Mouse (Mus musculus): ENCODE results near the gene Dctn3. TPM values are rescaled to one million over a fixed set of nuclear protein-coding genes. Genes with fewer than 3 reads are reported as not detected.

The Dctn3 gene
- total RNA-seq, 2 experiments from 2014 or later, result 39.6 to 44.8 TPM

DNA sequence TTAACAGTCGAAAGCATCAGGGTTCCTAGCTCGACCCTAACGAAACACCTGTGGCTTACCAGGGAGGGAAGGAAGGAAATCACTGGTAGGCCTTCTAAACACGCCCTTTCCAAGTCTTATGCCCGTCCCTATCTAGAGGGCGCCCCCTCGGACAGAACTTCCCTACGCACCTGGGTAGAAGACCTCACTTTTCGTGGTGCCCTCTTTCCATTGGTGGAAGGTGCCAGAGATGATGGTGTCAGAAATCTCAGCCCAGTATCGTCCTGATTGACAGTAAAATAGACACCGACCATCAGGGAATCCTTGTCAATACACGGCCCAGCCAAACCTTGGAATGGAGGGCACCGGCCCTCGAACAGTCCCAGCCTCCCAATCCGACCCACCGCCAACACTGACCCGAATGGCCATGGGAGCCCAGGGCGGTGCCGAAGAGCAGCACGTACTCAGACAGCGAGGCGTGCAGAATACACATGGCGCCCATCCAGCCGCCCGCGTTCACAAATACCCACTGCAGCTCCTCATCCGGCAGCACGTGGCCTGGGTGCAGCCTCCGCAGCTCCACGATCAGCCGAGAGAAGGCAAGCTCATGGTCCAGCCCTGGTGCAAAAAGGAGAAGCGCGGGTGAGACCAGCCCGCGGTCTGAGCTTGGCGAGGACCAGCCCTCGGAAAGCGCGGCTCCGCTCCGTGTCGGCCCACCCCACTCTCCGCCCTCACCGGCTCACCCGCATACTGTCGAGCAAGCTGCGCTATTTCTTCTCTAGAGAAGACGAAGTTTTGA is 17.6 kb upstream of the Dctn3 start:
- DNase-seq, result peak; percentile 64
- intact Hi-C loops (cut with DNase I; ENCODE audit: low total_unique reads), result no loop called here

DNA sequence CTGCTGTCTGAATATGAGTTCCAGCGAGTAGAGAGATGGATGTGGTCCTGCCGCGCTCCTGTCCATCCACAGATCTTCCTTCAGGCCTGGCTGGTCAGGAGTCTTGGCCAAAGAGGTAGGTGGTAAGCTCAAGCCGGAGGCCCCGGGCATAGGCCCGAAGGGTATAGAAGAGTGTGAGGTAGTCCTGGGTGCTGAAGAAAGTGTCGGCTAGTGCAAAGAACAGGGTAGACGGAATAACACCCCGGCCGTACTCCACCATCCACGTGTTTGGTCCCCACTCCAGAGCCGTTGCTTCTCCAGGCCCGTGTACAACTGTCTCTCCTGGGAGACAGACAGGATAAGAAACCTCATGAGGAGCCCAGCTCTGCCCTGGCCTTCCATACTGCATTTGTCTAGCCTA is 16.3 kb upstream of the Dctn3 start:
- no peak for DNase-seq
- intact Hi-C loops (cut with DNase I; ENCODE audit: low total_unique reads), result no loop called here

DNA sequence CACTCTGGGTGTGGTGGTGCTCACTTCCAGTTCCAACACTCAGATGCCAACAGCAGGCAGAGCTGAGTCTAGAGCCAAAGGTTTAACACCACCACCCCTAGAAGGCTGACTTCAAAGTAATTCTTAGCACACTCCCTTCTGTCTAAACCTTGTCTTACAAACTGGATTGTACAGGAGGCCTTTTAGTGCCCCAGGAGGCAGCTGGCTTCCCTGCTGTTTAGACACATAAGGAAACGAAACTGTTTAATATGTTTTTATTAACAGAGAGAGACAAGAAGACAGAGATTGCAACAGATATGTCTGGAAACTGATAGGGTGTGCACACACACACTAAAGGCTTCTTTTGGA is 15.3 kb upstream of the Dctn3 start:
- no peak for DNase-seq
- intact Hi-C loops (cut with DNase I; ENCODE audit: low total_unique reads), result no loop called here

DNA sequence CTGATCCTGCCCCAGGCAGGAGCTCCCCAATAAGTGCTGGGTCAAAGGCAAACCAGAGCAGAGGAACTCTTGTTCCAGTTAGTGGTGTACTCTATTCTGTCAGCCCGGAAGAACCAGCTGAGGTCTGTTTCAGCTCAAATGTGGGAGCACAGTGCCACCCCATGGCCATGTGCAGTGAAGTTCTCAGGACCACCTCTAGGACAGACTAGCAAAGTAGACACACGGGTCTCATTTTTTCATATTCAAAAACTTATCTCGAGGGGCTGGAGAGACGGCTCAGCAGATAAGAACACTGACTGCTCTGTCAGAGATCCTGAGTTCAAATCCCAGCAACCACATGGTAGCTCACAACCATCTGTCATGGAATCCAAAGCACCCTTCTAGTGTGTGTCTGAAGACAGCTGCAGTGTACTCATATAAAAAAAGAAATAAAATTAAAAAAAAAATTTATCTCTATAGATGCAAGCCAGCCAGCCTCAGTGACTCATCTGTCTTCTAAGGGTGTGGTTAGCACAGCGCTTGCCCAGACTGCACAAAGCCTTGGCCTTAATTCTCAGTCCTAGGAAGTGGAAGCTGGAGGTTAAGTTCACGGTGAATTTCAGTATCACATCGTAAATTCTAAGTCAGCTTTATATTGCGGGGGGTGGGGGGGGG is 14.8 kb upstream of the Dctn3 start:
- DNase-seq, result peak; percentile 73
- intact Hi-C loops (cut with DNase I; ENCODE audit: low total_unique reads), result loop anchor here (2.0 kb wide), 1 partner anchor 21 kb away; no protein-coding TSS in a partner anchor

DNA sequence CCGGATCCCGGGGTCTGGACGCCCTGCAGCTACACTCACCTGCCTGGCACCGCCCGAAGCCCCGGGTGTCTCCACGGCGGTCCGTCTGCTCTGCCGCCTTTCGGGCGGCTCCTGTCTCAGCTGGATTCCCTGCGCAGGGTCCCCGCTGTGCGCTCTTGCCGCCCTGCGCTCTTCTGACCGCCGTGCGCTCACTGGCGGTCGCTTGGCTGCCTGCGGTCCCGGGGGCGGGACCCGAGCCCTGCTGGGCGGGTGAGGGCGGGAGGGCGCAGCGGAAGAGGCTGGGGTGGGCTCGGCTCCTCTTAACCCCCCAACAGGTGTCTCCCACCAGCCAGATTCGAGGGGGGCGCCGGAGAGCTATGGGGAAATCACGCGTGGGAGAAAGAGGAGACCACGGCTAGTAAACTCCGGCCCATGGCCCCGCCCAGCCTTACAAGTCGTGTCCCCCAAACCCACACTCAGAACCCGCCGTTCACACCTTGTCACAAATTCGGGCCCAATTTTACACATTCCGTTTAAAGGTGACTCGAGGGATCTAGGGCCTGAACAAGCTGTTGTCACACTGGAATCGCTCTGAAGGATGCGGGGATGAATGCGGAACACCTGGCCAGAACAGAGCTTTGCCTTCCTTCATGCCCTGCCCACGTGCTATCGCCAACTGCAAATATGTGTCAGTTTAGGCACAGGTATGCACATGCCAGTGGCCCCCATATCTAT is 8.2 kb upstream of the Dctn3 start, which contains the start of gene Arid3c:
Arid3c (minus strand) TSS at position 91 of the 714 bp plus-strand sequence.
- intact Hi-C loops (cut with DNase I; ENCODE audit: low total_unique reads), result no loop called here
- DNase-seq, result no peak

DNA sequence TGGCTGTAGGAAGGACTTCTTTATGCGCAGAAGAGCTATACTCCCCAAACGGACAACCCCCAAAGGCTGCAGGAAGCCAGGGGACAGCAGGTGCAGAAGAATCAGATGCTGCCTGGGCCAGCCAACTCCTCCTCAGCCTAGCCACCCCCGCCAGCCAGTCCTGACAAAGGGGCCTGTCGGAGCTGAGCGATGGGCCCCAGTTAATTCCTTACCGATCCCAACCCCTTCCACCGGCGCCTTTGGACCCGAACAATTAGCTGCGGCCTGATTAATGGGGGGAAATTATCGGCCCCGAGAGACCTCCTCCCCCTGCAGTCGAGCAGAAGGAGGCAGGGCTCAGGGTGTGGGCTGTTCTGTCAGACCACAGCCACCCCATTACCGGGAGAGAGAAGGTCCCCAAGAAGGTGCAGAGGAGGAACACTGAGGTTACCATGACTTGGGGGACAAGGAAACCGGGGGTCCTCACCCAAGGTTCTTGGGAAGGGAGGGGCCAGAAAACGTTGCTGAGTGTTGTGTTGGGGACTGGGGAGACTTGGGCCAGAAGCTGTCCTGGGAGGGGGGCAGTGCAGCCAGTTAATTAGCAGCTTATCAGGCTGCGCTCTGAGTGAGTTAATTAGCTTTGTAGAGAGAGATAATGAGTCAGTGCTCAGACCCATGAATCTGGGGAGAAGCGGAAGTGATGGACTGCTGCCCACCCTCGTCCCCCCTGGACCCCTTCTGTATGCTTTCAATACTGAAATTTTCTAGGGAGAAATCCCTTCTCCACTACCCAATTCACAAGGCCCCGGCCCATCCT is 4.1 kb upstream of the Dctn3 start:
- DNase-seq, result no peak
- intact Hi-C loops (cut with DNase I; ENCODE audit: low total_unique reads), result no loop called here

DNA sequence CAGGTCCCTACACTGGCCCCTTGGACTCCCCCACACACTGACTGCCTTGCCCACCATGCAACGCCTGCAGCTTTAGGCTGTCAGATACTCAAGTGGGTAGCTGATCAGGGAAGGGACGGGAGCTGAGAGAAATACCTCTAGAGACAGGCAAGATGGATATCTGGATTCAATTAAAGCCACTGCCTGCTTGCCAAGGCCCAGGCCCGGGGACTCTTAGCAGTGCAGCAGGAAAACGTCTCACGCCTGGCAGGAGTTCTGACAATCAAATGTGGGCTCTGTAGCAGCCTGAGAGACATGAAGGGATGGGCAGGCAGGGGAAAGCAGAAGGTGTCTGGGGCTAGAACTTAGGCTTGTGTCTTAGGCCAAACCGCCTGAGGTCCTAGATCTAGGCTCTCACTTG is 6.1 kb downstream of the Dctn3 start:
- intact Hi-C loops (cut with DNase I; ENCODE audit: low total_unique reads), result loop anchor here (2.0 kb wide), 1 partner anchor 20 kb away; no protein-coding TSS in a partner anchor
- DNase-seq, result no peak

DNA sequence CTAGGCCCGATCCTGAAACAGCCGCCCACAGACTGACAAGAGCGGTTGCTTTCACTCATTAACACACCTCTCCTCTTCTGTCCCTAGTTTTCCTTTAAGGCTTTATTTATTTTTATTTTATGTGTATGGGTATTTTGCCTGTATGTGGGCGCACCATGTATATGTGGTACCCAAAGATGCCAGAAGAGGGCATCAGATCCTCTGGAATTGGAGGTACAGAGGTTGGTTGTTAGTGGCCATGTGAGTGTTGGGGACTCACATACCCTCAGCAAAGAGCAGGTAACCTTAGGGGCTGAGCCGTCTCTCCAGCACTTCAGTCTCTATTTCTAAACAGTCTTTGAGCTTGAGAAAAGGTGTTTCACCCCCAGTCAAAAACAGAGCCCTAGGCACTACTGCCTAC is 7.4 kb downstream of the Dctn3 start:
- intact Hi-C loops (cut with DNase I; ENCODE audit: low total_unique reads), result no loop called here

DNA sequence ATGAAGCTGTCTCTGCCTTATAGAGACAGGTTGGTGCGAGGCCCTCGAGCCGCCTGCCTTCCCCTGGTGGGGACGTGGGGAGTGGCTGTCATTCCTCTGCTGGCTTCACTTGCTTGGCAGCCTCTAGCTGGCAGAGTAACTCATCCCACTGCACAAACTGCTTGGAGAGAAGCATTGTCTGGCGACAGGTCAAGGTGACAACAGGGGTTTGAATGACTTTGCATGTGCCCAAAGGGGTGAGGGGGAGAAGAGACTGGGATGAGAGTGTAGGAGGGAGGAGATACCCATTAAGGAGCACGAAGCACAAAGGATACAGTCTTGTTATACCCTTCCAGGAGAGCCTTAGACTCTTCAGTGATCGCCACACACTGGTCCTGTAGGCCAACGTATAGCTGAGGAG is 7.9 kb downstream of the Dctn3 start:
- no peak for DNase-seq
- intact Hi-C loops (cut with DNase I; ENCODE audit: low total_unique reads), result no loop called here

More for the DNA sequence above, 7.4 kb downstream of the Dctn3 start:
- DNase-seq, result no peak

DNA sequence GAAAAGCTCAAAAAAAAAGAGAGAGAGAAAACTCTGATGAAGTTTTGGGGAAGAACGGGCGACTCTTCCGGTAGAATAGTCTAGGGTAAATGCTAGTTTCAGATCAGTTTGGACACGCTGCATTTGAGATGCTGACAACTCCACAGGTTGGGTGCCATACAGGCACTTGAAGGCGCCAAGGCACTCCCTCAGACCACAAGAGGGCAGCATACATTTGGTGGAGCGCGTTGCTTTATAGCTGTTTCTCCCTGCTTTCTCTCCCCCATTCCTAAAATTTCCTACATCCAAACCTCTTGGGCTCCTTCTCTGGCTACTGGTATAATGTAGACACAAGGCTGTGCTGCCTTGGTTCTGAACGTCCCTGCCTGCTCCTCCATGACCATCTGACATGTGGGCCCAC is 8.7 kb downstream of the Dctn3 start:
- intact Hi-C loops (cut with DNase I; ENCODE audit: low total_unique reads), result no loop called here
- peak; percentile 59 for DNase-seq

DNA sequence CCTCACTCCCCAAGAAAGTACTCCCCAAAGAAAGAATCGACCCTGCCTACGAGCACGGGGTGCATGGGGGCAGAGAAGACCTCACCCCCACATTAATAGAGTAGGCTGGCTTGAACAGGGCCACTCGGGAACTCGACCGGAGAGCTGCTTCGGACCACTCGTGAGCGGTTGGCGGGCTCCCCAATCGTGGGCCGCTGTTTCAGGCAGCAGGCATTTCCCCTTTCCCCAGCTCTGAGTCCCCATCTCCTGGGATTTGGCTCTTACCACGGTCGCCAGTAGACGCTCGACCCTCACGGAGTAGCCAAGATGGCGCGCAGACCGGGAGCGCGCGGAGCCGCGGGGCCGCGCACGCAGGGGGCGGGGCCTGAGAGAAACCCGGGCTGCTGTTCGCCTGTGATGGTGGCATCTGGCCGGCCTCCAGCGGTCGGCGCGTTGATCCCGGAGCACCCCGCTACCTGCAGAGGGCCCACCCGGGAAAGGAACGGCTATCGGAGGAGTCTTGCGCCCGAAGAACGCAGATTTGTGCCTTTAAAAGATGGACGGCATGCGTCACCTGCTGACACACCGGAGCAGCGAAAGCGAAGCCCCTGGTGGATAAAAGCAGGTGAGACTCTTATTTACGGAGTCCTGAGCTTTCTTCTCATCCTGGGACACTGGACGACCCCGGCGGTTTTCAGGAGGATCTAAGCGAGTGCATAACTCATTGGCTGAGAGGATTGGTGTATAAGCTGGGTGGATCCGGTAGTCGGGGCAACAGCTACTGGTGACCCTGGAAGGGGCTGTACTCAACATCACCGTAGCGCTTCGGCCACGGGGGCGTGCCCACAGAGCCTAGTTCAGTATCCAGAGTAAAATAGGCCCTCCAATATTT is 9.5 kb downstream of the Dctn3 start, which contains the start of gene Rpp25l:
Rpp25l (minus strand) TSS at position 338 of the 871 bp plus-strand sequence.
- peak; percentile 80 for DNase-seq
- intact Hi-C loops (cut with DNase I; ENCODE audit: low total_unique reads), result no loop called here

DNA sequence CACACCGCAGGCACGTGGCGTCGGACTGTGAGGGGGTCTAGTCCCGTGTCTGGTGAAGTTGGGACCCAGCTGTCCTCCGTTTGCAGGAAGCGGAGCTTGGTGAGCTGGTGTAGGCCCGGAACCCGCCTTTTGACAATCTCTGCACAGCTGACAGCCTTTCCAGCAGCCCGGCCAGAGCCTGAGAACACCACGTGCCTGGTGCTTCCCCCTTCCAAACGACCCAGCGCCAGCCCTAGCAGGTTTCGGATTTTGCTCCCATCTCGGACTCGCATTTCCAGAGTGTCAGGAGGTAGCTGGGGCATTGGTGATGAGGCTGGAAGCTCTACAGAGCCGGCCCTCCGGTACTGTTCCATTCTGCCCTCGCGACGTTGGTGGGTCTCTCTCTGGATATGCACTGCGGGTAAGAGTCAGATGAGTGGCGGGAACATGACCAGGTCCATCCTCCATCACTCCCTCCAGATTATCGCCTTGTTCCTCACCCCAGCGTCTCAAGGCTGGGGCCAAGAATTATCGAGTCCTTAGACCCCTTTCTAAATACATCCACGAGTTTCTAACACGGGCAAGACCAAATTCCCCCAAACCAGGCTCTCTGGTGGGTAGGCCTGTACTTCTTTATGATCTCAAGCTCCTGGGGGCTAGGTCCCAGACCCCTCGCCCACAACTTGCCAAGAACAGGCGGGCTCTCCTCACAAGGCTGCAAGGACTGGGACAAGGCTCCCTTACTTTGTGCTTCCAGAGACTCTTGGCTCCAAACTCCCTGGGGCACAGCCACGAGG is 10.4 kb downstream of the Dctn3 start:
- peak; percentile 55 for DNase-seq
- intact Hi-C loops (cut with DNase I; ENCODE audit: low total_unique reads), result no loop called here

DNA sequence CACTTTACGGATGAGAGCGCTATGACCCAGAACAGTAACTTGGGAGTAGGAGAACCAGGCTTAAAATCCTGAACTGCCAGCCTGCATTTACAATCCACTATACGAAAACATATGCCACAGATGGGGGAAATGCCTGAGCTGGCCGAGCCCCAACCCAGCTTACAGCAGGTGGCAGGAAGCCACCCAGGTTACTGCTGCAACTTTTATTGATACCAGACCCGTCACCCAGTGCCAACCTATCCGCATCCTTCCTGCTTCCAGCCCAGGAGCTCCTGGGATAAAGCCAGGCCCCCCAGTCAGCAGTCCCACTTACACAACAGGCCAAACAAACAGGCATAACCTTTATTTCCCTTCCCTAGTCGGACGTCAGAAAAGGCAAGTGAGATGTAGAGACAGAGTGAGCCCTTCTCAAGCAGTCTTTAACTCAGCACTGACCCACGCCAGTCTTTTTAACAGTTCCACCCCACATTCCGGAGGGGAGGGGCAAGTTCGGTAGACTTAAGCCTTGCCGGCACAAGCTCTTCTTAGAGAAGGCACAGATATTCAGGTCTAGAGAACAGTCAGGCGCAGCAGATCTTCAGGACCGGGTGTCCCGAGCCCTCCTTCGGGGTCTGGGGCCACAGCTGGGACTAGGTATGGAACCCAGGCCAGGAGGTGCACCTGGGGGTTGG is 11.1 kb downstream of the Dctn3 start:
- DNase-seq, result no peak
- intact Hi-C loops (cut with DNase I; ENCODE audit: low total_unique reads), result no loop called here

DNA sequence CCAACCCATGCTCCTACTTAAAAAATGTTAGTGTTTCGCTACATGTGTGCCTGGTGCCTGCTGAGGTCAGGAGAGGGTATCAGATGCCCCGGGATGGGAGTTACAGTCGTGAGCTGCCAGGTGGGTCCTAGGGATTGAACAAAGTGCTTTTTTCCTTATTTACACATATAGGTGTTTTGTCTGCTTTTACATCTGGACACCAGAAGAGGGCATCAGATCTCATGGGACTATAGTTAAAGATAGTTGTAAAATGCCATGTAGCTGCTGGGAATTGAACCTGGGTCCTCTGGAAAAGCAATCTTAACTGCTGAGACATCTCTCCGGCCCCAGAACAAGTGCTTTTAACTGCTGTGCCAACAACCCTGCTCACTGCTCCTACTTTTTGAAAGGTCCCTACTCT is 12.7 kb downstream of the Dctn3 start:
- intact Hi-C loops (cut with DNase I; ENCODE audit: low total_unique reads), result no loop called here

DNA sequence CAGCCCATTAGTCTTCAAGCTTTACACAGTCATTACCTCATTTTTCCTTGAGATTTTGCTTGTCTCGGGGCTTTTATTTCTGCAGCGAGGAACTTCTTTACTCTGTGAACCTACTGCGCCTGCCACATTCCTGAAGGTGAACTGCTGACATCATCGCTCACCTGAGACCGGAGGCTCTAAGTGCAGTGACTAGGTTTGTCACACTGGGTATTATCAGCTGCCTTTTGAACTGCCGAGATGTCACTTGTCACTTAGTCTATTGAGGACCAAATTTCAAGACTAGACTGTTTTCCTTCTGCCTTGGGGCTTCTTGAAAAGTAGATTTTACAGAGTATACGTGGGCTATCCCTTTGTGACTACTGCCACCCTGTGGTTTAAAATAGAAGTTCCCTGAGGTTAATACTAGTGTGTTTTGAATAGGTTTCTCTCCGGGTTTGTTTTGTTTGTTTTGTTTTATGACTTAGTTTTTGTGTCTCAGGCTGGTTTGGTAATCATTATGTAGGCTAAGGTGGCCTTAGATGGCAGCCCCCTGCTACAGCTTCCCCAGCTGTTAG is 14.7 kb downstream of the Dctn3 start:
- intact Hi-C loops (cut with DNase I; ENCODE audit: low total_unique reads), result loop anchor here (5.0 to 10.0 kb wide), 3 partner anchors 51 to 153 kb away; no protein-coding TSS in a partner anchor
- no peak for DNase-seq

More for the DNA sequence above, 12.7 kb downstream of the Dctn3 start:
- no peak for DNase-seq

DNA sequence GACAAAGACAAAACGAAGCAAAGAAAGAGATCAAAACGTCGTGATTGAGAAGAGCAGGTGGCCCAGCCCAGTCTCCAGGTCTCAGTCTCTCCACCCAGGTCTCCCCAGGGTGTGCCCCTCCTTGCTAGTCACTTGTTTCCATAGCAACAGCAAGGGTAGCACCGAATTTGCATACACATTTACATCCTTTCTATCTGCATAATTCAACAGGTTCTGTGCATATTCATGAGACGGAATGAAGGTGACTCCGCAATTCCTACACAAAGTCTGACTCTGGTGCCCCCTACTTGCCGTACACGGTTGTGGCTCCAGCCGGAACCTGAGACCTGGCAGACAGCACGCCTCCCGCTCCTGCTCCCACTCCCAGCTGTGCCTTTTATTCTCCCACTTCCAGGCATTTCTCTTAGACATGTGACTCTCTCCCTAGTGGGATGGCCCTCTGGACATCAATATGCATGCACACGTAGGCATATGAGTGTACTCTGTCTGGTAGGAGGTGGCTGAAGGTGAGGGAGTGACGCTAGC is 15.9 kb downstream of the Dctn3 start:
- intact Hi-C loops (cut with DNase I; ENCODE audit: low total_unique reads), result loop anchor here (5.0 to 10.0 kb wide), 3 partner anchors 50 to 152 kb away; no protein-coding TSS in a partner anchor

More for the DNA sequence above, 15.9 kb downstream of the Dctn3 start:
- peak; percentile 60 for DNase-seq
